Mouse (Mus musculus) lung, adult 2 months (tissue): ENCODE measurements around the gene Nagk.

ENCODE experiments used
- CTCF ChIP-seq: fragments of 200-500 bp; IDR thresholded peaks from 2 replicates; pipeline ENCODE4 v1.5.1; 2011; ENCODE audit warnings: mild to moderate bottlenecking, low read length, control low read depth; ENCODE audit not compliant: insufficient read depth
- POLR2A ChIP-seq: fragments of 200-500 bp; IDR thresholded peaks from 2 replicates; pipeline ENCODE4 v1.6.1; 2011; ENCODE audit warnings: low read depth, mild to moderate bottlenecking, control low read depth, low read length, borderline replicate concordance; ENCODE audit errors: extremely low read depth

- no peak for TF ChIP-seq CTCF
- TF ChIP-seq POLR2A, result no peak
Observed at GRCm38 (mm10) chr6:83844913-83845312, 50.1 kb downstream of the Nagk start.
